9 mouse cellular contexts compared by ENCODE assay signal in genomic region chr11:67657685-67658382, GRCm38 (mm10). TPM values are rescaled to one million over a fixed set of nuclear protein-coding genes. Genes with fewer than 3 reads are reported as not detected.
A peak's percentile ranks its signal among the peaks of the same experiment; 100 is the strongest.
DNase-seq lines count a peak whose midpoint lies in the region; ATAC-seq and TF ChIP-seq lines count a peak whose summit lies in the region.
"Had no signal": no experiment of that assay in that cellular context is flagged by ENCODE, and none has a peak within 500 bp of the region (broad histone marks: within the 10 kb centered on the region; RNA-seq: fewer than 3 reads in every experiment).

No protein-coding gene starts in this region.

- no peak overlapping the region for H3K4me3 ChIP-seq in intestine, postnatal 0 days (ENCODE audit: low read depth, low read length)
- H3K4me3 ChIP-seq in intestine, embryonic 15.5 days (replicated peaks): no peak overlapping the region
- no peak overlapping the region for H3K4me3 ChIP-seq in MEL (ENCODE audit: control insufficient read depth in 1 of 2, insufficient read depth in 1 of 2, low read depth in 2 of 2, low read length in 2 of 2)
- no peak overlapping the region for H3K4me3 ChIP-seq in hindbrain, embryonic 15.5 days
- H3K4me3 ChIP-seq: embryonic facial prominence, embryonic 15.5 days had no signal

- DNase-seq in MEL (ENCODE audit: low read depth, low spot score): peak; percentile 22
- DNase-seq in cerebellum, postnatal 25 days: peak; percentile 75 to 77
- DNase-seq in thymus, postnatal 0 days (ENCODE audit: low spot score): peak; percentile 75
- DNase-seq in urinary bladder, adult 2 months (ENCODE audit: low spot score): no peak

- no peak overlapping the region for H3K27ac ChIP-seq in intestine, postnatal 0 days (ENCODE audit: low read depth, low read length)
- no peak overlapping the region for H3K27ac ChIP-seq in intestine, embryonic 15.5 days
- no peak overlapping the region for H3K27ac ChIP-seq in MEL (ENCODE audit: control insufficient read depth, low read depth, low read length)
- no peak overlapping the region for H3K27ac ChIP-seq in hindbrain, embryonic 15.5 days (replicated peaks)
- H3K27ac ChIP-seq: embryonic facial prominence, embryonic 15.5 days had no signal

- TF ChIP-seq EP300 in MEL (IDR thresholded peaks at IDR 0.05; ENCODE audit: low read depth in 1 of 2, low read length in 2 of 2): no peak

- no peaks in the 10 kb centered on the region for H3K4me1 ChIP-seq in intestine, postnatal 0 days (replicated peaks; ENCODE audit: control insufficient read depth, insufficient read depth, low read length)
- H3K4me1 ChIP-seq in intestine, embryonic 15.5 days (replicated peaks): no peaks in the 10 kb centered on the region
- H3K4me1 ChIP-seq in MEL (ENCODE audit: control insufficient read depth in 1 of 2, insufficient read depth in 2 of 2, low read length in 2 of 2): no peaks in the 10 kb centered on the region
- H3K4me1 ChIP-seq in hindbrain, embryonic 15.5 days (replicated peaks): peaks cover 17% of the 10 kb centered on the region

- H3K9ac ChIP-seq in intestine, postnatal 0 days (ENCODE audit: low read depth, low read length): no peak overlapping the region
- no peak overlapping the region for H3K9ac ChIP-seq in intestine, embryonic 15.5 days
- H3K9ac ChIP-seq in MEL (ENCODE audit: control insufficient read depth, low read depth, low read length, poor library complexity, severe bottlenecking): no peak overlapping the region
- H3K9ac ChIP-seq in hindbrain, embryonic 15.5 days: no peak overlapping the region
- H3K9ac ChIP-seq: embryonic facial prominence, embryonic 15.5 days had no signal

- TF ChIP-seq RAD21 in MEL (IDR thresholded peaks at IDR 0.05; ENCODE audit: low read depth, low read length): no peak

- WGBS in intestine, postnatal 0 days: 42% methylated on average over 11 of the region's 11 CpGs
- 41% methylated on average over 11 of the region's 11 CpGs for WGBS in intestine, embryonic 15.5 days
- 45% methylated on average over 11 of the region's 11 CpGs for WGBS in hindbrain, embryonic 15.5 days

- no peak overlapping the region for H3K4me2 ChIP-seq in intestine, postnatal 0 days (replicated peaks; ENCODE audit: low read depth)
- no peak overlapping the region for H3K4me2 ChIP-seq in intestine, embryonic 15.5 days (replicated peaks)
- no peak overlapping the region for H3K4me2 ChIP-seq in hindbrain, embryonic 15.5 days
- H3K4me2 ChIP-seq: embryonic facial prominence, embryonic 15.5 days had no signal

- no peaks in the 10 kb centered on the region for H3K27me3 ChIP-seq in intestine, postnatal 0 days (replicated peaks; ENCODE audit: control insufficient read depth, insufficient read depth, low read length)
- no peaks in the 10 kb centered on the region for H3K27me3 ChIP-seq in intestine, embryonic 15.5 days (replicated peaks)
- H3K27me3 ChIP-seq in MEL (ENCODE audit: control insufficient read depth in 1 of 2, insufficient read depth in 2 of 2, low read length in 2 of 2): no peaks in the 10 kb centered on the region
- no peaks in the 10 kb centered on the region for H3K27me3 ChIP-seq in hindbrain, embryonic 15.5 days
- H3K27me3 ChIP-seq: embryonic facial prominence, embryonic 15.5 days had no signal

- peak; percentile 88 for TF ChIP-seq CTCF in intestine, postnatal 0 days (IDR thresholded peaks at IDR 0.05; ENCODE audit: low read depth)
- TF ChIP-seq CTCF in MEL (IDR thresholded peaks at IDR 0.05 in 2 of 3, conservative IDR thresholded peaks at IDR 0.05 in 1 of 3; ENCODE audit: control insufficient read depth in 1 of 3, insufficient read depth in 1 of 3, low read depth in 2 of 3, low read length in 3 of 3, poor library complexity in 1 of 3, severe bottlenecking in 1 of 3): peak; percentile 18 to 44 (median 34); a peak in 4 of 6 replicates

- ATAC-seq in intestine, postnatal 0 days: no peak
- no peak for ATAC-seq in intestine, embryonic 15.5 days
- 0 out of 2 replicates have a peak, but pooled peaks have one; percentile 13 for ATAC-seq in hindbrain, embryonic 15.5 days (ENCODE audit: low FRiP score, low read depth)
- peak; percentile 69; the same call in 1 of the 2 replicates for ATAC-seq in megakaryocyte-erythroid progenitor cell, adult 5-6 weeks (replicated peaks; ENCODE audit: low FRiP score, low TSS enrichment, poor library complexity, severe bottlenecking)

- TF ChIP-seq POLR2A in MEL (IDR thresholded peaks at IDR 0.05; ENCODE audit: control insufficient read depth in 1 of 2, insufficient read depth in 1 of 2, low read depth in 1 of 2, low read length in 2 of 2, poor library complexity in 1 of 2): no peak

- no peaks in the 10 kb centered on the region for H3K9me3 ChIP-seq in intestine, postnatal 0 days (ENCODE audit: control insufficient read depth)
- H3K9me3 ChIP-seq in intestine, embryonic 15.5 days: no peaks in the 10 kb centered on the region
- H3K9me3 ChIP-seq in MEL (replicated peaks; ENCODE audit: insufficient read depth, low read length): no peaks in the 10 kb centered on the region
- no peaks in the 10 kb centered on the region for H3K9me3 ChIP-seq in hindbrain, embryonic 15.5 days
- H3K9me3 ChIP-seq: embryonic facial prominence, embryonic 15.5 days had no signal

- H3K36me3 ChIP-seq in intestine, postnatal 0 days (ENCODE audit: control insufficient read depth, insufficient read depth): no peaks in the 10 kb centered on the region; the same call in 1 of the 2 replicates
- H3K36me3 ChIP-seq in intestine, embryonic 15.5 days: no peaks in the 10 kb centered on the region
- no peaks in the 10 kb centered on the region for H3K36me3 ChIP-seq in MEL (ENCODE audit: control insufficient read depth in 1 of 2, insufficient read depth in 2 of 2, low read length in 2 of 2)
- no peaks in the 10 kb centered on the region for H3K36me3 ChIP-seq in hindbrain, embryonic 15.5 days
- H3K36me3 ChIP-seq: embryonic facial prominence, embryonic 15.5 days had no signal

- H3K79me2 ChIP-seq in MEL (ENCODE audit: control insufficient read depth, insufficient read depth, low read length, poor library complexity): no peaks in the 10 kb centered on the region

TF ChIP-seq in MEL, 35 proteins besides CTCF, POLR2A, EP300 and RAD21:
- no peak for TF ChIP-seq ZMIZ1 (IDR thresholded peaks at IDR 0.05; ENCODE audit: low read depth, low read length)
- TF ChIP-seq USF2 (IDR thresholded peaks at IDR 0.05; ENCODE audit: borderline replicate concordance in 1 of 2, insufficient read depth in 1 of 2, low read depth in 1 of 2, low read length in 2 of 2): no peak

RNA-seq across cellular contexts. Expression of gene Rcvrn, which starts 37.3 kb away (rescaled TPM):
- not detected in 2 replicates for polyA plus RNA-seq in intestine, postnatal 0 days (2015; fragmentation: Nextera tagmentation; extraction: Ambion mirVana)
- polyA plus RNA-seq in intestine, embryonic 15.5 days (2015; fragmentation: Nextera tagmentation; extraction: Ambion mirVana): not detected in 2 replicates
- not detected in 2 replicates for total RNA-seq in MEL (2012; rRNA removed)
- polyA plus RNA-seq in MEL (2012; ENCODE audit: insufficient read depth in 1 of 2, insufficient read length in 2 of 2, low read depth in 1 of 2, low replicate concordance in 2 of 2, missing spikeins in 1 of 2): not detected
- polyA plus RNA-seq in hindbrain, embryonic 15.5 days (2015; fragmentation: Nextera tagmentation; extraction: Ambion mirVana): not detected in 2 replicates
- total RNA-seq in megakaryocyte-erythroid progenitor cell, adult 5-6 weeks (2014; fragmentation: Nextera tagmentation): not detected in 2 replicates
- not detected in 2 replicates for total RNA-seq in megakaryocyte-erythroid progenitor cell, adult 5-6 weeks (2017)
- polyA plus RNA-seq in thymus, postnatal 0 days (2015; fragmentation: Nextera tagmentation; extraction: Ambion mirVana): 0.45 and 0.74 TPM in 2 replicates
- polyA plus RNA-seq in urinary bladder, adult 2 months (2012; rRNA removed): 0.06 and 0.18 TPM in 2 replicates
- polyA plus RNA-seq: embryonic facial prominence, embryonic 15.5 days had no signal

Comparison
In these comparisons a context has a peak if more than half of its experiments do, and no peak if none do; other contexts are left out.
1. ATAC-seq: peak in hindbrain, embryonic 15.5 days (single experiment) and megakaryocyte-erythroid progenitor cell, adult 5-6 weeks (single experiment); none in intestine, postnatal 0 days (single experiment) and intestine, embryonic 15.5 days (single experiment).